Mouse (Mus musculus): ENCODE measurements around the gene Hibadh.

DNA sequence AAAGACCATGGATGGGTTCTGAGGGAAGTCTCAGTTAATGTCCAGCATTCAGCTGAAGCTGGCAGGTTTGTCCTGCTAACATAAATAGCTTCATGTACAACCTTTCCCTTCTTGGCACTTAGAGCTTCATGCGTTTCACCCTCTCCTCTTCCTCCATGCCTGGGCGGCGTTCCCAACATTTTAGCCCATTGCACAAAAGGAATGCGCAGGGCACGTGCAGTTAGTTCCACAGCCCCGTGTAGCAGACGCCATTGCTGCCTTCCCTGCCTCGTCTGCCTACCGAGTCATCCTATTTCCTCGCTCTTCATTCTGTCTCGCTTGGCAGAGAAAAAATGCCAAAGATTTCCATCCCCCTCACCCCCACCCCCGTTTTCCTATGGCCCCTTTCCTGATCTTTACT lies 34.4 kb upstream of the Hibadh start:
- TF ChIP-seq CTCF (IDR thresholded peaks at IDR 0.05; ENCODE audit: control insufficient read depth, insufficient read depth, insufficient replicate concordance, low read depth, low read length) (no peak), POLR2A (IDR thresholded peaks at IDR 0.05; ENCODE audit: control insufficient read depth, low read depth, low read length) (no peak)
